Mouse (Mus musculus) megakaryocyte, embryonic 14.5 days (primary cell): ENCODE results near the gene Crlf1.

Source experiments
- FLI1 ChIP-seq: IDR thresholded peaks from 2 replicates; pipeline ENCODE4 v1.6.1; 2012; ENCODE audit warnings: low read length, inconsistent platforms, mixed read lengths
- GATA1 ChIP-seq: IDR thresholded peaks from 3 replicates; pipeline ENCODE4 v1.6.1; 2012; ENCODE audit warnings: mixed read lengths, low read length, inconsistent platforms, borderline replicate concordance

- TF ChIP-seq GATA1 (no peak), FLI1 (no peak)
Measured at GRCm38 (mm10) chr8:70459636-70460035, 33.3 kb upstream of the Crlf1 start.
